Comparison of ENCODE assay signal across 11 mouse cellular contexts in genomic region chr8:25342501-25342900, GRCm38 (mm10).
DNase-seq lines count a peak whose midpoint lies in the region; ATAC-seq and TF ChIP-seq lines count a peak whose summit lies in the region.
"Had no signal": no experiment of that assay in that cellular context is flagged by ENCODE, and none has a peak within 500 bp of the region (broad histone marks: within the 10 kb centered on the region; RNA-seq: fewer than 3 reads in every experiment).

No protein-coding gene starts in this region.

- H3K27me3 ChIP-seq in heart, embryonic 13.5 days (replicated peaks), result no peaks in the 10 kb centered on the region
- no peaks in the 10 kb centered on the region for H3K27me3 ChIP-seq in midbrain, embryonic 10.5 days (ENCODE audit: low read depth, poor library complexity, severe bottlenecking)
- H3K27me3 ChIP-seq in midbrain, embryonic 14.5 days (ENCODE audit: control insufficient read depth, insufficient read depth, low read length), result no peaks in the 10 kb centered on the region
- H3K27me3 ChIP-seq: CH12.LX; midbrain, embryonic 13.5 days had no signal

- no peak for TF ChIP-seq POLR2A in embryonic fibroblast, embryonic 13.5 days (IDR thresholded peaks at IDR 0.05; ENCODE audit: low read depth, low read length)

- no peak for DNase-seq in heart, adult 8-10 months (ENCODE audit: low spot score)
- no peak for DNase-seq in midbrain, embryonic 10.5 days (ENCODE audit: low spot score)
- no peak for DNase-seq in midbrain, embryonic 14.5 days
- DNase-seq in liver, result no peak
- DNase-seq in cerebellum, adult 9-10 months, result no peak
- DNase-seq: adrenal gland, adult 8-10 months; thymus, postnatal 36 days had no signal

- no peak overlapping the region for H3K4me2 ChIP-seq in heart, embryonic 13.5 days
- no peak overlapping the region for H3K4me2 ChIP-seq in midbrain, embryonic 14.5 days (ENCODE audit: low read length)
- H3K4me2 ChIP-seq: midbrain, embryonic 13.5 days had no signal

- TF ChIP-seq CTCF in embryonic fibroblast, embryonic 13.5 days (IDR thresholded peaks at IDR 0.05; ENCODE audit: borderline replicate concordance, insufficient read depth, low read length), result no peak

- H3K4me3 ChIP-seq in heart, embryonic 13.5 days, result no peak overlapping the region
- no peak overlapping the region for H3K4me3 ChIP-seq in midbrain, embryonic 10.5 days
- no peak overlapping the region for H3K4me3 ChIP-seq in midbrain, embryonic 14.5 days (replicated peaks; ENCODE audit: low read depth, low read length)
- H3K4me3 ChIP-seq in embryonic fibroblast, embryonic 13.5 days (ENCODE audit: insufficient read depth, low read length), result no peak overlapping the region
- H3K4me3 ChIP-seq: midbrain, embryonic 13.5 days had no signal

- H3K9me3 ChIP-seq in heart, embryonic 13.5 days, result peaks cover 5% of the 10 kb centered on the region; the same call in 1 of the 2 replicates
- 0 out of 2 replicates have a peak, but pooled peaks cover 4% of the 10 kb centered on the region for H3K9me3 ChIP-seq in midbrain, embryonic 10.5 days (replicated peaks)
- H3K9me3 ChIP-seq in midbrain, embryonic 14.5 days (ENCODE audit: control insufficient read depth, low read length), result peaks cover 2% of the 10 kb centered on the region; the same call in 1 of the 2 replicates
- H3K9me3 ChIP-seq: midbrain, embryonic 13.5 days had no signal

- WGBS in heart, embryonic 13.5 days, result 65% methylated on average over 5 of the region's 5 CpGs
- 89% methylated on average over 5 of the region's 5 CpGs for WGBS in midbrain, embryonic 10.5 days
- WGBS in midbrain, embryonic 14.5 days, result 90% methylated on average over 5 of the region's 5 CpGs

- no peak for ATAC-seq in heart, embryonic 13.5 days (ENCODE audit: extremely low read depth, insufficient number of reproducible peaks, low FRiP score, low TSS enrichment)
- ATAC-seq in midbrain, embryonic 14.5 days (ENCODE audit: low FRiP score, low TSS enrichment), result no peak
- ATAC-seq: midbrain, embryonic 13.5 days had no signal

- peak overlapping the region; percentile 63; the same call in 1 of the 2 replicates for H3K27ac ChIP-seq in heart, embryonic 13.5 days (replicated peaks)
- H3K27ac ChIP-seq in midbrain, embryonic 10.5 days (replicated peaks), result peak overlapping the region; percentile 38; the same call in 1 of the 2 replicates
- H3K27ac ChIP-seq in midbrain, embryonic 14.5 days (replicated peaks; ENCODE audit: low read depth, low read length), result no peak overlapping the region
- peak overlapping the region; percentile 65; the same call in 1 of the 2 replicates for H3K27ac ChIP-seq in embryonic fibroblast, embryonic 13.5 days (ENCODE audit: insufficient read depth, low read length)
- H3K27ac ChIP-seq: midbrain, embryonic 13.5 days had no signal

- no peaks in the 10 kb centered on the region for H3K36me3 ChIP-seq in heart, embryonic 13.5 days
- H3K36me3 ChIP-seq in midbrain, embryonic 10.5 days, result no peaks in the 10 kb centered on the region
- H3K36me3 ChIP-seq in midbrain, embryonic 14.5 days (ENCODE audit: control insufficient read depth, insufficient read depth, low read length), result no peaks in the 10 kb centered on the region
- H3K36me3 ChIP-seq: midbrain, embryonic 13.5 days had no signal

- no peak overlapping the region for H3K9ac ChIP-seq in heart, embryonic 13.5 days
- no peak overlapping the region for H3K9ac ChIP-seq in midbrain, embryonic 14.5 days (replicated peaks; ENCODE audit: low read length)
- H3K9ac ChIP-seq: midbrain, embryonic 13.5 days had no signal

- H3K4me1 ChIP-seq in heart, embryonic 13.5 days, result peaks cover 5% of the 10 kb centered on the region; the same call in 1 of the 2 replicates
- 0 out of 2 replicates have a peak, but pooled peaks cover 4% of the 10 kb centered on the region for H3K4me1 ChIP-seq in midbrain, embryonic 10.5 days
- no peaks in the 10 kb centered on the region for H3K4me1 ChIP-seq in midbrain, embryonic 14.5 days (ENCODE audit: control insufficient read depth, insufficient read depth, low read length)
- peaks cover 3% of the 10 kb centered on the region; the same call in 1 of the 2 replicates for H3K4me1 ChIP-seq in embryonic fibroblast, embryonic 13.5 days (ENCODE audit: control insufficient read depth, insufficient read depth, low read length)
- H3K4me1 ChIP-seq: midbrain, embryonic 13.5 days had no signal
